Mouse (Mus musculus): Measurements from ENCODE around the gene Loxl3.

The Loxl3 gene

DNA sequence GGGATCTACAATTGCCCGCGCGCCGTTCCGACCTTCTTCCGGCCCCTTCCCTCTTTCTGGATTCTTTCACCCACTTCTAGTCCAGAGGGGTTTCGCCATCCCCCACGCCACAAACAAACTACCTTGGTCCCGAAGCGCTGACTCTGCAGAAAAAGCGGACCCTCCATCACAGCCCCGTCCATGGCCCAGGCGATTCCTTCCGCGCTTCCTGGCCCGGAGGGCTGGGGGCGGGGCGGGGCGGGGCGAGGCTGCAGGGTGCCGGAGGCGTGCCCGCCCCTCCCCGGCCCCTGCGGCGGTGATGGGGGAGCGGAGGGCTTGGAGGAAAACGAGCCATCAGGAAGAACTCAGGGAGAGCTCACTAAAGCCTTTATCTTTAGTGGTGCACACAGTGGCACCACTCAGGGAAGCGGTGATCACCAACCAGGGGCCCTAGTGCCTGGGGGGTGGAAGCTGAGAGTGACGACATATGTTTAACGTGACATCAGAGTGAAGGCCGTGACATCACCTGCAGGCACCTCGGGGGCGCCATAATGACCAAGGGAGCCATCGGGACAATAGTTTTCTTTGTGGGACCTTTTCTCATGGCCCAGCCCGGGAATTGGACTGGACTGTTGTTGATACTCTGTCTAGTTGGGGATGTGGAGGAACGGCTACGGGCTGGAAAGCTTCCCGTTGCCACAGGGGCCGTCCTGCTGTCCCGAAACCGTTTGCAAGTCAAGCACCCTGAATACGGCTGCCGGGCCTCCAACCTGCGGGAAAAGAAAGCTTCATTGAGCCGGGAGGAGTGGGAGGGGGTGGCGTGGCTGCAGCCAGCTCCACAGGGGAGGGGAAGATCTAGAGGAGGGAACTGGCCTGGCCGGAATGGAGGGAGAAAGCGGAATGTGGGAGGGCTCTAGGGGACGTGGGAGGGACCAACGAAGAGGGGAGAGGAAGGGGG lies at the start of gene Loxl3, which contains the start of gene Dok1:
Gene Loxl3, plus strand, starts transcription at position 925 of the 937 bp plus-strand sequence.
Gene Dok1, minus strand, starts transcription at position 223 of the 937 bp plus-strand sequence.
- peak; percentile 82 to 90 for DNase-seq

DNA sequence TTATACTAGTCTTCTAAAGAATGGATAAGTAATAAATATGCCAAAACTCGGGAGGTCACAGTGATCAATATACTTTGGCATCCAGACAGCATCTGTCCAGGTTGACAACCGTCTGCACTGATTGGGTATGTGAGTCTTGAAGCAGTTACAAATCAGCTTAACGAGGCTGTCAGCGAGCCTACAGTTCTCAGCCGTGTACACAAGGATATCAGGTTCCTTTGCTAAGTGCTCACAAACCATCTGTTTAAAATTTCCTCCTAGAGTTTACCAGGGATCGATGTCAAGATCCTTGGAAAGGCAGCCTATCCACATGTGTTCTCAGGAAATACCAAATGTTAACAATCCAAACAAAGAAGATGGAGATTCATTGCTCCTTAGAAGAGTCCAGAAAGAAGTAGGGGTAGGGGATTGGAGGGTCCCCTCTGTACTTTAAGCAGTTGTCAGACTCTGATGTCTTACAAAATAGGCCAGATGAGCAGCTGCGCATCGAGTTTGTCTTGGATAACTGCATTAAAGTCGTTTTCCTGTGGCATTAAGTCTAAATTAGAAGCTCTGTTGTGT lies 46.5 kb upstream of the Loxl3 start:
- no peak for DNase-seq

DNA sequence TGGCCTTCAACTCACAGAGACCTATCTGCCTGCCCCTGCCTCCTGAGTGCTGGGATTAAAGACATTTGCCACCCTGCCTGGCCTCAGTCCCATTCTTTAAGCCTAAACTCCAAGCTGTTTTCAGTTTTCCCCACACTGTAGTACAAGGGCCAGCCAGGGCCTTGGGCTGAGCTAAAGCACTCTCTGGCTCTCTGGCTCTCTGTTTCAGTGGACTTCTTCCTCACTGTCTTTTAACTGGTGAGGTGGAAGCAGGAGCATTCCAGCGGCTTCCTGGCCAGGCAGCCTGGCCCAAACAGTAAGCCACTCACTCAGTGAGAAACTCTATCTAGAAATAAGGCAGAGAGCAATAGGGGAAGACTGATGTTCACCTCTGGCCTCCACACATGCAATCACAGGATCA lies 40.3 kb upstream of the Loxl3 start:
- DNase-seq, result no peak

GRCm38 (mm10) chr6:82994372-82994771 lies 39.6 kb upstream of the Loxl3 start:
- no peak for DNase-seq

DNA sequence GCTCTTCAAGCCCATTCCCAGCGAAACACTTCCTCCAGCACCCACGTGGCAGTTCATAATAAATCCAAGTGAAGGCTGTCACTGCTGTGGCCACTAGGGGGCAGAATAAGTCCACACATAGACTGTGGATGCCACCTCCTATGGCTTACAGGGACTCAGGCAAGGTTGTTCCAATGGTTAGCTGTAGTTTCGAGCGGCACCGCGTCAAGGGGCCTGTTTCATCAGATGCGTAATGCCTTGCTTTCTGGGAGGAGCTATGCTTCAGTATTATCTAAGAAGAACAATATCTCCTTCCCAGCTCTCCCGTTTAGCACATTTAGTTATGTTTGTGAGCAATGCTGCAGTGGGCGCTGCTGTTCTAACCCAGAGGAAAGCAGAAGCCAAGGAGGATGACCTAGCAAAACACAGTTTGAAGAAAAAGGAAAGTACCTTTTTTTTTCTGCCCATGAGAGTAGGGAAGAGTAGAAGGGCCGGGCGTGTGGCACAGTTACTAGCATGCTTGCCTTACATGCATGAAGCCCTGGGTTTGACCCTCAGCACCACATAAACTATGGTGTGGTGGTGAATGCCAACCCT lies 37.1 kb upstream of the Loxl3 start:
- DNase-seq, result peak; percentile 90 to 94

- peak; percentile 49 to 68 for DNase-seq
These were observed 36.4 kb upstream of the Loxl3 start for GRCm38 (mm10) chr6:82997511-82998102.

- DNase-seq, result peak in 1 of 2 experiments; percentile 19
These were observed 35.6 kb upstream of the Loxl3 start for GRCm38 (mm10) chr6:82998326-82998725.

DNA sequence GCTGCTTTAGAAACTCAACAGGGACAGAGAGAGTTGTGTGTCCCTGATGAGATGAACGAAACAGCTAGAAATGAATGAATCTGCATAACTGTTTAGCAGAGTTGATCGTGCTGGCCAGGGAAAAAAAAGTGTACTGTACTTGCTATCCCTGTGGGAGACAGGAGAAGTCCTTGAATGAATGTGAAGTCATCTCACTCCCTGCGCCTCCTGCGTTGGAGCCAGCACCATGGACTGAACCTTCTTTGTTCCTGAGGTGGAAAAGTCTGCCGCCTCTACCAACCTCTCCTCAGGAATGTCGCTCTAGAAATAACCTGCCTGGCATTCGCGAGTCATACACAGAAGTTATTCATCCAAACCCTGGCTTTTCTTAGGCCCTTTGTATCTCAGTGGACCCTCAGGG lies 34.0 kb upstream of the Loxl3 start:
- no peak for DNase-seq

- DNase-seq, result no peak
These were observed 30.9 kb upstream of the Loxl3 start for GRCm38 (mm10) chr6:83003082-83003481.

GRCm38 (mm10) chr6:83003850-83004249 lies 30.1 kb upstream of the Loxl3 start:
- no peak for DNase-seq

DNA sequence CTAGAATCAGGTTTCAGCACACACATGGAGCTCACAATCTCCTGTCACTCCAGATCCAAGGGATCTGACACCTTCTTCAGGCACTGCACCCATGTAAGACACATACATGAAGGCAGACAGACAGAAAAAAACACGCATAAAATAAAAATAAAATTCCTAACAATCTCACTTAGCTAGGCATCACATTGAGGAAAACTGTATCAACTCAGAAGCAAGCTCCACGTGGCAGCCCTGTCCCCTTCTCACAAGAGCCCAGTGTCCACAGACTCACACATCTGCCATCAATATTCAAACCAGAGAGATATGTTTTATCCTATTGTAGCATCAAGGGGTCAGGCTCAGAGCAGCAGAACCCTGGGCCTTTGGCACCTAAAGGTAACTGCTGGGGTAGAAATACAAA lies 29.7 kb upstream of the Loxl3 start:
- no peak for DNase-seq

GRCm38 (mm10) chr6:83004872-83005271 lies 29.1 kb upstream of the Loxl3 start:
- DNase-seq, result peak in 1 of 2 experiments; percentile 42

DNA sequence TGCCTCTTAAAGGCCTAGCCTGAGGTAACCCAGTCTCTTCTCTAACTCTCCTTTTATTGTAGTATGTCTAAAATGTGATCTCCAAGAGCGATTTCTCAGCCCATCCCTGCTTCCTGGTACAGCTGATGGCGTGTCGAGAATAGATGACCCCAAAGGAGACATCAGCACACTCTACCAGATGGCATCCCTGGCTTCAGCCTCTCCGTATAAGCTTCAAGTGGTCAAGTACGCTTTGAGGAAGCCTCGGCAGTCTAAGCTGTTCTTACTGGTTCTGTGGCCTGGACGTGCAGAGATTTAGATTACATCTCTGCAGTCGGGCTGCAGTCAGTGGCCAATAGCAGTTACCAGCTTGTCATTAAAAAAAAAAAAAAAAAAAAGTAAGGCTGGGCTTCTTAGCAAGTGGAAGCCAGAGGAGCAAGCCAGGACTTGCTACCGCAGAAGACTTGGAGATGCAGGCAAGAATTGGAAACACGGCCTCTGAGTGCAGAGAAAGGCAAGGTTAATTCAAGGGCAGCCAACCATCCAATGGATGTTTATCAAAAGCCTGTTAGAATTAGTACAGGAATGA lies 28.4 kb upstream of the Loxl3 start:
- DNase-seq, result no peak

DNA sequence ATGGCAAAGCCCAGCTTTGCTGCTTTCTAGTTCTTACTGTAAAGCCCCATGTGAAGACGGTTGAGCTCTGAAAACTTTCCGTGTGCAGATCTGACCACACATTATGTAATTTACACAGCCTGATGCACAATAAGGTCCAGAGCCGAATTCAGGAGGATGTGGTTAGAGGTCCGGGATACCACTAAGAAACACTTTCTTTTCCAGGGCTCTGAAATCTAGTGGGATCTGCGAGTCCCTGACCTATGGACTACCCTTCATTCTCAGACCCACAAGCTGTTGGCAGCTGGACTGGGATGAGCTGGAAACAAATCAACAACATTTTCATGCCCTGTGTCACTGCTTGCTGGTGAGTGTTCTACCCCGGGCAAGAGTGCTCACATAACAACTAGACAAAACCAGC lies 27.9 kb upstream of the Loxl3 start:
- no peak for DNase-seq

DNA sequence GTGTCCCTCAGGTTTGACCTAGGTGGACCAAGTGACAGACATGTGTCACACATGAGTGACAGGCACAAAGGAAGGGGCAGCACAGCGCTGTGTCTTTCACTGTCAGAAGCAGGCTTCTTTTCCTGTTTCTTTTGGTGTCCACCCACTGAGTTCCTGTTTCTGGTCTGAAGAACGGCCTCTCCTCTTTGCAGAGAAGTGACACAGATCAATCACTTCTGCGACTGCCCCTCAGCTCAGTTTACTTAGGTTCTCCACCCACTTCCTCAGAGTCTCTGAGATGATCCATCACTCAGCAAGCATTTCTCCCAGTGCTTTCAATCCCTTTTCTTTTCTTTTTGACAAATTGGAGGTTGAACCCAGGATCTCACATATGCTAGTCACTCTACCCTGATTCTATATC lies 25.3 kb upstream of the Loxl3 start:
- no peak for DNase-seq

- no peak for DNase-seq
These were observed 24.0 kb upstream of the Loxl3 start for GRCm38 (mm10) chr6:83010010-83010409.

DNA sequence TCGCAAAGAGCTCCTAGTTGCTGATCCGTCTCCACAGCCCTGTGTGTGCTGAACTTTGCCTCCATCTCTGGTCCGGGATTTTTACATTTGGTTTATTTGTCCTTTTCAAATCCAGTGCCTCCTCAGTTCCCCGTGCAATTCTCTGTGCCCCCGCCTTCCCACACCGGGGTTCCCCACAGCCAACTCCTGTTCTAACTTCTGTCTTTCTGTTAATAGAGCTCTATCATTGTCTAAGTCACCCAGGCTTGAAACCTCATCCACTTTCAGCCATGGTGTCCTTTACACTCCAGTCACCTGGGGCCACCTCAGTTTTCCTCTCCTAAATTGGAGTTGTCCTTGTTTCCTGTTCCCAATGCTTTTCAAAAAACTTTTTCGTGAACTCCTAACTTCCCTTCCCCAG lies 22.7 kb upstream of the Loxl3 start:
- no peak for DNase-seq

DNA sequence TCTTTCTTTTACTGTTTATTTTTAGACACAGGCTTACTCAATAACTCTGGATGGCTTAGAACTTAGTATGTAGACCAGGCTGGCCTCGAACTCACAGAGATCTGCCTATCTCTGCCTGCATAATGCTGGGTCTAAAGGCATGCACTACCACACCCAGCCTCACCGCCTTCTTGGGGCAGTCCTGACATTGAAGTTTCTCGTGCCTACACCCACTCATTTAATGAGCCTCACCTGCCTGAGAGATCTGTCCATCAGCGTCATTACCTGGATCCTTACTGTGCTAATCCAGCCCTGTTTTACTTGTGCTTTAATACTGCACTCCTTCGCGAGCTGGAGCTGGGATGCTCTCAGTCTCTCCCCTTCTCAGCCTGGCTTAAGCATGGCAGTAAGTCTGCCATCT lies 22.2 kb upstream of the Loxl3 start:
- no peak for DNase-seq

GRCm38 (mm10) chr6:83013444-83013843 lies 20.5 kb upstream of the Loxl3 start:
- no peak for DNase-seq

DNA sequence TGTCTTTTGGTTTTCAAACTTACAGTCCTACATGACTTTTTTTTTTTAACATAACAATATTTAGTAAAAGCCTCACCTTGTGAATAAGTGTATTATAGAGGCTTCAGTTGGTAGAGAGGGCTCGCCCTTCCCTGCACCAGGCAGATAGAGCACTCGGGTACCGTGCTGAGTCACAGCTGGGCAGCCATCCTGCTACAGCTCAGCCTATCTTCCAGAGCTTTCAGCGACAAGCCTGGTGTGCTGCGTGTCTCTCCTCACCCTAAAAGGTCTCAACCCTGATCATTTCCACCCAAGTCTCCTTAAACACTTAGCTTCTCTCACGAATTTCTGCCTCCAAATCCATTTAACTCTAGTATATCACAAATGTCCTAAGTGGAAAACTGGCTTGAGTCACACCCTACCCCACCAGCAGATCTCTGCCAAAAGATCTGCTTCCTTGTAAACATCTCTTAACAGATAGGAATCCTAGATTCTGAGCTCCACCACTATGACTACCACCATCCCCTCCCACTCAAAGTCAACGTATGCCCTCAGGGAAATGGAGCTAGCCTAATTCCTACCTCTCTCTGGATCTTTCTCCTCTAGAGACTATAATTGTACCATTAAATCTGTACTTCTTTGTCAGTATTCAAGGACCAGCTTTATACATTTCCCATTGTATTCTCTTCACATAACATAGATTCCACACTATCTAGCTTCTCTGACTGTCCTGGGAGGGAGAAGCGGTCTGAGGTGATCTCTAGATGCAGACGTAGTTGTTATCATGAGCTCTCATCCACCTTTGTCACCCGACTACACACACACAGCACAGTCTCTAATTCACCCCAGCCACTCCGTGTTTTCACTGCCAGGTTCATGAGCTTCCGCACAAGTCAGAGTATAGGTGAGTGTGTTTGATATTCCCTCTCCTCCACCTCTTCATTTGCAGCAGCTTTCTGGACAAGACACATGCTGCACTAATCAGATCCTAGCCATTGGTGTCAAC lies 19.2 kb upstream of the Loxl3 start:
- no peak for DNase-seq

- no peak for DNase-seq
These were observed 18.2 kb upstream of the Loxl3 start for GRCm38 (mm10) chr6:83015749-83016148.

DNA sequence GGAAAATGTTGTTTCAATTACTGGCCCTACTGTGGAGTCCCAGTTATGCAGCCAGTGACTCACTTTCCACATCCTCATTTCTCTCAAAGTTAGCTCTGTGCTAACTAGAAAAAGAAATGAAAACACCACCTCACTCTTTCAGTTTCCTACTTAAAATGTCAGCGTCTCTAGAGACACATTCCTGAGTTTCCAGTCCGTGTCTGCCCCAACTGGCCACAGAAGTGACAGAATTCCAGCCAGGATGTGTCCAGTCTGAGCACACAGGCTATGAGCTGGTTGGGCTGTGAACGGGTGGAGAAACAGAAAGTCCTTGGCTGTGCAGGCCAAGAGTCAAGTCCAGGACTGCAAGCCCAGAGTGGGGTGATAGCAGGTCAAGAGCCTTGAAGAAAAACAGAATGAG lies 16.8 kb upstream of the Loxl3 start:
- DNase-seq, result peak; percentile 37 to 64
